Mouse (Mus musculus) cerebellum, adult 9-10 months (tissue): ENCODE data around the gene Rnf39.

Experiments
- DNase-seq: peaks from one replicate; pipeline ENCODE4 v3.0.0; 2022

Gene Rnf39

GRCm38 (mm10) chr17:36943691-36944090 is 973 bp downstream of the Rnf39 start:
- peak; percentile 48 for DNase-seq

GRCm38 (mm10) chr17:36944121-36944775 is 1.5 kb downstream of the Rnf39 start:
- peak; percentile 61 for DNase-seq

GRCm38 (mm10) chr17:36947051-36947819 is 4.5 kb downstream of the Rnf39 start:
- DNase-seq, result peak; percentile 68

GRCm38 (mm10) chr17:36948286-36948685 is 5.6 kb downstream of the Rnf39 start:
- peak; percentile 36 for DNase-seq

GRCm38 (mm10) chr17:36949265-36949664 is 6.5 kb downstream of the Rnf39 start:
- DNase-seq, result peak; percentile 50

GRCm38 (mm10) chr17:36950981-36951947 is 8.5 kb downstream of the Rnf39 start, which contains the start of gene Ppp1r11:
Gene Ppp1r11 (minus strand): TSS chr17:36951741.
- peak; percentile 98 for DNase-seq

- peak; percentile 63 for DNase-seq
Observed at GRCm38 (mm10) chr17:36952631-36953030, 9.9 kb downstream of the Rnf39 start.

GRCm38 (mm10) chr17:36953062-36953461 is 10.3 kb downstream of the Rnf39 start:
- DNase-seq, result no peak

GRCm38 (mm10) chr17:36957999-36958743 is 15.5 kb downstream of the Rnf39 start, which contains the start of the genes Znrd1 and Znrd1as:
Gene Znrd1 (minus strand): TSS chr17:36958559.
Gene Znrd1as (plus strand): TSS chr17:36958592.
- DNase-seq, result peak; percentile 94

- peak; percentile 38 for DNase-seq
Observed at GRCm38 (mm10) chr17:36958884-36959283, 16.2 kb downstream of the Rnf39 start.

- DNase-seq, result no peak
Observed at GRCm38 (mm10) chr17:36961125-36961524, 18.4 kb downstream of the Rnf39 start.

- no peak for DNase-seq
Observed at GRCm38 (mm10) chr17:36966875-36967274, 24.2 kb downstream of the Rnf39 start.

GRCm38 (mm10) chr17:36970316-36970890 is 27.7 kb downstream of the Rnf39 start:
- no peak for DNase-seq

GRCm38 (mm10) chr17:36971172-36971850 is 28.6 kb downstream of the Rnf39 start:
- DNase-seq, result no peak

GRCm38 (mm10) chr17:36972791-36973190 is 30.1 kb downstream of the Rnf39 start:
- DNase-seq, result no peak

GRCm38 (mm10) chr17:36973271-36973787 is 30.6 kb downstream of the Rnf39 start:
- DNase-seq, result no peak

- no peak for DNase-seq
Observed at GRCm38 (mm10) chr17:36981221-36981813, 38.6 kb downstream of the Rnf39 start, which contains the start of gene 2410137M14Rik. Gene 2410137M14Rik (minus strand): TSS chr17:36981237.

GRCm38 (mm10) chr17:36981845-36982244 is 39.1 kb downstream of the Rnf39 start:
- no peak for DNase-seq

- DNase-seq, result no peak
Observed at GRCm38 (mm10) chr17:36982253-36983155, 39.8 kb downstream of the Rnf39 start.
